Mouse (Mus musculus) liver, adult (tissue): ENCODE results near the gene Mapk8ip1.

Experiments
- GATA4 ChIP-seq: IDR thresholded peaks from 2 replicates; pipeline ENCODE4 v1.6.1; 2014; ENCODE audit warnings: mild to moderate bottlenecking, low read length; ENCODE audit not compliant: insufficient replicate concordance

Gene Mapk8ip1

DNA sequence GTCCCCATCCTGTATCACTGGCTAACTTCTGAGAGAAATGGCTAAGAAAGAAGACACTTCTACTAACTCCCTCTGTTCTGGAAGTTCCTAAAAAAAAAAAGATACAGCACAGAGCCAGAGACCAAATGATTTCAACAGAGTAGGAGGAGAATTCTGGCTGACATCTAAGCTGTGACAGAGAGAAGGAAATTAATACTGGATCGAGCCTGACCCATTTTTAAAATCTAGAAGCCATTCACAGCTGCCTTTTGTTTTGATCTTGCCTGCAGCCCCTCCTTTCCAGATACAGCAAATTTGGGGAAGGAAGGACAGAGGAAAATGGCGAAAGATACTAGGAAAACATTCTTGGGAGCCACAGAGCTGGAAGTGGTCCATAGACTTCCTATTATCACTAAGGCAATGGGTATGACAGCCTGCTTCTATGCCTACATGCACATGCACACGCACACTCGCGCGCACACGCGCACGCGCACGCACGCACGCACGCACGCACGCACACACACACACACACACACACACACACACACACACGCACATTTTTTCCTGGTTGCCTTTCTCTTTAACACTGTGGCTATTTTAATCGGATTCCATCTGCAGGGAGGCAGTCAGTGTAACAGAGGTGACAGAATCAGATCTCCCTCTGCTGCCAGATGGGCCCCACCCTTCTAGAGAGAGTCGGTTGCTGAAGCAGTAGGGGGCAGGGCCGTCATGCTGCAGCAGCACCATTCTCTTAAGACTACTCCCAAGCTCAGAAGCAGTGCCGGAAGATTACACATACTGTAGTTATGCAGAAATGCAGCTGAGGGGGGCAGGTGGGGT is 29.9 kb upstream of the Mapk8ip1 start:
- no peak for TF ChIP-seq GATA4

DNA sequence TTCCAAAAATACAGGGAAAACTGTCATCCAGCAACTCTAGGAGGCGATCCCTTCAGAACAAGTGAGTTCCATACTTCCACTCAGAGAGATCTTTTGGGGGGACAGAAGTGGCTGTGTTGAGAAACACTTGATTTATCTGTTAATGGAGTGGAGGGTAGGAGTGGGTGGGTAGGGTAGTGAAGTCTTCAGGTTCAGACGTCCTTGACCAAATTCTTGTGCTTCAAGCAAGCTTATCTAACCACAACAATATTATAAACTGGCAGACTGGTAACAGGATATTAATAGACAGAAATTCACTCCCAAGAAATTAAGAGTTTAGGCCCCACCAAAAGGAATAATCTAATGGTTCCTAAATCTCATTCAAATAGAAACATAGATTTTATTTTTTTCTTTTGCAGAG is 29.0 kb upstream of the Mapk8ip1 start:
- no peak for TF ChIP-seq GATA4

DNA sequence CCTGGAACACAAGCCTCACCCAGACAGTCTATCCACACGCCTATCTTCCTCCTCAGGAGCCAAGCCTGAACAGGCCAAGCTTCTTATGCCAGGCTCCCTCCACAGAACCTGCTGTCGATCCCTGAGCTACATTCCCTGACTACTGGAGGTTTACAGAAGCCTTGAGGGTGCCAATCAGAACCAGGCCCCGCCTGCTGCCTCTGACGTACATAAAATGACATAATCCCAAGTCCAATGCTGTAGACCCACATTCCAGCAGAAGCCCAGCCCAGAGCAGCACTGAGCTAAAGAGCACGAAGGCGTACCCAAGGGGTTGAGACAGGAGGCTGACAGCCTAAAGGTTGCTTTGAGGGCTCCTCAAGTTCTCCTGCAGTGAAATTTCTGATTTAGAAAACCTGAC is 26.8 kb upstream of the Mapk8ip1 start:
- no peak for TF ChIP-seq GATA4

DNA sequence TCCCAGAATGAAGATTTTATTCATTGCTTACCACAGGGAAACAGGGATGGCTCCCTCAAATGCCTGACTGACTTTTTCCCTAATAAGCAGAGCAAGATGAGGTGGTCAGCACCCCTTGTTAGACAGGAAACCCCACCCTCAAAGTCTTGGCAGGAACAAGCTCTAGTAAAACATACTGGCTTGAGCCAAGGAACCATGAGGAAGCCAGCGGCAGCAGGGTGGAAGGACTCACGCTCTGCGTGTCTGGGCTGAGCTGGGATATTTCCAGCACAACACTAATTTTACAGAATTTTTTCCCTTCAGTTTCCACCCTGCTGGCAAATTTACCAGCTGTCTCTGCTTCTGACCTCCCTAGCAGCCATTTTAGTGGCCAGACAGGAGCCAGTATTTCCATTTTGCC is 25.4 kb upstream of the Mapk8ip1 start:
- TF ChIP-seq GATA4: no peak

DNA sequence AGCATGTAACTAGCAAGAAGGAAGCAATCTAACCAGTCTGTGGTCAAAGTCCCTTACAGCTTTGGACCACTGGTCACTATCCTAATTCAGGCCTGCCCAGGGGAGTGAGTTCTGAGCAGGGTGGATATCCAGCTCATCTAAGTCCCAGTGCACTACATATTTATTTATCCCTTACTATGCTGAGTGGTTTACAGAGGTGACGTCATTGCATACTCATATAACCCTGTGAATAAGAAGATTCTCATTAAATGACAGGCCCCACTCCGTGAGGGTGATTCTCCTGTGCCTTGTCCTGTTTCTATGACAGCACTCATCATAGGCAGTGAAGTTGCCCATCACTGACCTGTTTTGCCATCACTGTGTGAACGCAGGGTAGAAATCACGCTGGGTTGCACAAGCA is 24.3 kb upstream of the Mapk8ip1 start:
- no peak for TF ChIP-seq GATA4

DNA sequence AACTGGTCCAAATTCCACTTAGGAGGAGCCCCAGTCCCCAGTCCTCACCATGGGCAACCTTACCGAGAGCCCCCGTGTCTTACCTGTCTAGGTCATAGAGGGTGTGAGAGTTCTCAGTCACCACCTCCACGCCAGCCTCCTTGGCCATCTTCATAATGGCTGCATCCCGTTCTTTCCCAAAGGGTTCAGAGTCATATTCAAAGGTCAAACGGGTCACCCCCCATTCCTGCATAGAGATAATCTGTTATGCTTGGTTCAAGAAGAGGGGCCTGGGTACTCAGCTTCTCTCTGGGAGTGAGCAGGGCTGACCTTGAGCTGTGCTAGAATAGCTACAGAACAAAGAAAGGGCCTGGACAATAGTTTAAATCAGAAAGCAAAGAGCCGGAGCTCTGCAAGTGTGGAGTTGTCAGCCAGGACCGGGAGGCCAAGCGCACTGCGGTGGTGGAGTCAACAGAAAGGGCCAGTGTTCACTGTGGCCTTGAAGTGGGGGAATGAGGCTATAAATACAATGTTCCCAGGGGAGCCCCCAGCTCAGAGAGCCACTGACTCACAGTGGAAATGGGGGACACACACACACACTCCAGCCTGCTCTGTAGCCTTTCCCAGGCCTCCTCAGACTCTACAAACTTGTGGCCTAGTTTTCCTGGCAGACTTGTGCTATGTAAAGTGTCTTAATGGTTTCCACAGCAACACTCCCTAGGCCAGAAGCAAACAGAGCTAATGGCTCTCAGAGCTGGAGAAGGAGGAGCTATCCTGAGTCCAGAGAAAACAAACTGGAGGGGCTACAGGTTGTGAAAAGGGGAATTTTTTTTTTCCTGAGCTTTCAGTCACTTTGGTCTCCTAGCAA is 23.6 kb upstream of the Mapk8ip1 start:
- TF ChIP-seq GATA4: no peak

DNA sequence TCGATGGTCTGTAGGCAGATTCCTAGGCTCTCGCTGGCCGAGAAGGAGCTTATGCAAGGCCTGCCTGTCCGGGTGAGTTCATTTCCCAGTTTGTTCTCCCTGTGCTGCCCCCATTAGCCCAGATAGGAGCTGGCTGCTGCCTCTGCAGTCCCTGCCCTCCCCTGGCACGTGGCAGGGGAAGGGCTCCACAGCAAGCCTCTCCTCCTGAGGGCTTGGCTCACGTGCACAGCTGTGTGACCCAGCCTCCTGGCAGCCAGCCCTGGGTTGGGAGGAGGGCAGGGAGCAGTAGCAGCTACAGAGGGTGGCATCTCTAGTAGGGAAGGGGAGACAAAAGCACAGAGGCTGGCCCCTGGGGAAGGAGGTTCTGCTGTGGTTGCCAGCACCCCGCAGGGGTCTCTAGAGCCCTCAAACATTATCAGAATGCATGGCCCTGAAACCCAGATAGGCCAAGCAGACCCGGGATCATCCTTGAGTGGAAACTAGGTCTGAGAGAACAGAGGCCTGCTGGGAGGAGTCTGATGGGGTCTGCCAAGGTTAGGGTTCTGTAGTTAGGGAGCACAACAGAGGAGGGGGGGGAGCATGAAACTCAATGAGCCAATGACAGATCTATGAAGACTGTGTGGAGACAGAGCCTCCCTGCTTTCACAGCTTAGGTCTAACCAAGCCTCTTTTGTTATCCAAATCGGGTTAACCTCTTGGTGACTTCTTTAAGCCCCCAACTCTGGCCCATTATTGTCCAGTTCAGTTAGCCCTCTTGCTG is 22.8 kb upstream of the Mapk8ip1 start:
- peak; percentile 77; the same call in 1 of the 2 replicates for TF ChIP-seq GATA4

DNA sequence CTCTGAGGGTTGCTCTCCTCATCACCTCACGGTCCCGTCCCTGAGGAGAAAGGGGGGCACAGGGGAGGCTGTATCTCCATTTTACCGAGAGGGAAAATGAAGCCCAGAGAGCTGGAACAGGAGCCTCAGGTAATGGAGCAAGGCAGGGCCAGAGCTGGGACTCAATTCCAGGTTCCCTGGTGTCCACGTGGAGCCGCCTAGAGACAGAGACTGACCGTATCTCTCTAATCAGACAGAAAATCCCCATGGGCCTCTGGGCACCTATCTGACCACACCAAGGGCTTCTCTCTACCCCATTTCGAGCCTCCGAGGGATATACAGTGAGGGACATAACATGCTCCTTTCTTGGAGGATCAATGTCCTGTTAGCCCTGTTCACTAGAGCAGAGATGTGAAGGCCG is 22.1 kb upstream of the Mapk8ip1 start:
- TF ChIP-seq GATA4: no peak

DNA sequence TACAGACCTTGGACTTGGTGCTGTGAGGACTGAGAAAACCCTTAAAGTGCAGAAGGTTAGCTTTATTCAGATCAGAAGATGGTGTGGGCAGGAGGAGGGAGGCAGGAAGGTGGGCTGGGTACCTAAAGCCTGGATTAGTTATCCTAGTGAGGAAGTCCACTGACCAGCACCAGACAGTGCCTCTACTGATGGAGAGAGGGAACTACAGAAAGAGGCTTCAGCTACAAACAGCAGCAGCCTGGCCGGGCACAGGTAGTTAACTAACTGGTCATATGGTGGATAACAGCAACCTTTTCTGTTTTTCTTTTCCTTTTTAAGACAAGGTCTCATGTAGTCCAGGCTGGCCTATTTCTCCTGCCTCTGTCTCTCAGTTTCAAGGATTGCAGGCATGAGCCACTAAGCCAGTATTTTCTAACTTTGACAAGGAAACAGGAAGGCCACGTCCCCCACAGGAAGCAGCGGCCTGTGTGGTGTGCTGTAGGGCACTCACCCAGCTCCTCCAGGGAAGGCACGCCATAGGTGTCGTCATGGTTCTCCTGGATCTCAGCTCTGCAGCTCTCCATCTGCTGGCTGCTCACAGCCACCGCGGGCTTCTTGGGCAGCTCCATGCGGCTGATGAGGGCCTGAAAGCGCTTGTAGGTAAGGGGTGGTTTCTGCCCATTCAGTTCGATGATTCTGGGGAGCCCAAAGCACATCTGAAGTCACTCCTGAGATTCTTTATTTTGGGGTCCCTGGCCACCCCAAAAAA is 21.5 kb upstream of the Mapk8ip1 start:
- no peak for TF ChIP-seq GATA4

DNA sequence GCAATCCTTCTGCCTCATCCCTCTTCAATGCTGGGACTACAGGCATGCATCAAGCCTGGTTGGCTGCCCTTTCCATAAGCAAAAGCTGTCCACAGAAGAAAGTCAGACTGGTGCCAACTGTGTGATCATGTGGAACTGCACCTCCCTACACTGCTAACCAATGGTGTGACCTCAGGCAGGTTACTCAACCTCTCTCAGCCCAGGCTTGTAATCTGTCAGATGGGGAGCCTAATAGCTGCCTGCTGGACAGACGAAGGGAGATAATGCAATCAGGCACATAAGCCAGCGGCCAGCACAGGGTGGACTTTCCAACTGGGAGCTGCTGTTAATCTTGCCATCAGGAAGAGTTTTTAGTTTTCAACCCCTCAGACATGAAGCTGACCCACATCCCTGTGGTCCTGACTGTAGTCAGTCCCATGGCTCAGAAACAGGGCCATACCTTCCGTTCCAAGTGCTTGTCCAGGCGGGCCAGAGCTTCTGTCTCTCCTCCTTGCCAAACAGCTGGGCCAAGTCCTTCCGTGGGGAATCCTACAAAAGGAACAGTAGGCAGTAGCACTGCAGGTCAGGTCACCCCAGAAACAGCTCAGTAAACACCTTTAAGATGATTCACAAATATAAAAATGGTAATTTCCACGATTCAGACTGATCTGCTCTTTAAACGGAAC is 20.8 kb upstream of the Mapk8ip1 start:
- peak; percentile 69; the same call in 1 of the 2 replicates for TF ChIP-seq GATA4

DNA sequence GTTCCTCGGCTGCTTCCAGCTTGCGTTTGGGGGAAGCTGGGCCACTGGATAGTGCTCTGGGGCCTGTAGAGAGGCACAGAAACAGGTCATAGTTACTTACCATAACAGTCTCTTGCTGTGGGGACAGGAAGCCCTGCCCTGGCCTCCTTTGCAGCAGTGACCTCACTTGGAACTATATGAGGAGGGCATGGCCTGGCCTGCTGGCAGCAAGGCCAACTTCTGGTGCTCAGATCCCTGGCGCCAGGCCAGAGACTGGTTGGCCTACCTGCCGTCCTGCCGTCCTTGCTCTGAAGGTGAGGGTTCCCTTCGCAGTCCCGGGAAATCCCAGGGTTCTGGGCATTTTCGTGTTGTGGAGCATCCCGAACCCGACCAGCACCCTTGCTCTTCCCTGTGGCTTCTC is 10.6 kb upstream of the Mapk8ip1 start:
- no peak for TF ChIP-seq GATA4

DNA sequence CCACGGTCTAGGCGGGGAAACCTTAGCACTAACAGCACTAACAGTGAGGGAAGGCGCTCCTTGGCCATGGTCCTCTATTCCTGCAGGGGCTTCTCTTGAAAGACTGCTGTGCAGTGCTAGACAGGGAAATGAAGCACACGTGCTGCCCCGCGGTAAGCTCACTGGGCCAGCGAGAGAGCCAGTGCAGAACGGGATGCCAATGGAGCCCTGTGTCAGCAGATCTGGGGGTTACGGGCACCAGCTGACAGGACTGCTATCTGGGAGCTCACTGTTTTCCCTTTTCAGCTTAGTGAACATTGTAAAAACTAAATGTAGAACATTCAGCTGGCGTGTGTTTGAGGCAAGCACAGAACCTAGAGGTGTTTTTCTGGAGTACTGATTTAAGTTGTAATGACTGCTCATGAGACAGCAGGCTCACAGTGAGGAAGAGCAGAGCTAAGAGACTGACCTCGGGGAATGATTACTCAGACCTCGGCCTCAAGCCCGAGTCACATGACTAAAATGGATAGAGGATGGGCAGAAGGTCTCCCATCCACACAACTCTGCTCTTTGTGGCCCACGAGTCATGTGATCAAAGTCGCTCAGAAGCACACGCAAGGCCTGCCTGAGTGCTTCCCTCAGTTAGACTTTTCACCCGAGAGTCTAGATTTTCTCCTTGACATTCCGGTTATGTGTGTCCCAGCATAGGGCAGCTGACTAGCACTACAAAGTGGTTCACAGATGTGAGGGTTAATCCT is 7.4 kb upstream of the Mapk8ip1 start:
- no peak for TF ChIP-seq GATA4

DNA sequence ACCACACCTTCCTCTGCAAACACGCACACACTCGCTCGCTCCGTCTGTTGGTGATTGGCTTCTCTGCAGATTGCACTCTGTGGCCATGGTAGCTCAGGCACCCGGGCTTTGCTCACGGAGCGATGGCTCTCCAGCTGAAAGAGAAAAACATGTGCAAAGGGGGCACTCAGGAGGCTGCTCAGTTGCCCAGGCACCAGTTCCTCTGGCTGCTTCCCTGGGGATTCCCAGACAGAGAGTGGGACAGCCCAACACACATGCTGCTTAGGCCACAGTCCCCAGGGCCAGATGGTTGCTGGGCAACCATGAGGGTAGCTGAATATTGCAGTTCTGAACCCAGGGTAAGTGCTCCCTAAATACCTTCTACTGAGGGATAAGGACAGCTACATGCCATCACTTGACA is 4.6 kb upstream of the Mapk8ip1 start:
- no peak for TF ChIP-seq GATA4

DNA sequence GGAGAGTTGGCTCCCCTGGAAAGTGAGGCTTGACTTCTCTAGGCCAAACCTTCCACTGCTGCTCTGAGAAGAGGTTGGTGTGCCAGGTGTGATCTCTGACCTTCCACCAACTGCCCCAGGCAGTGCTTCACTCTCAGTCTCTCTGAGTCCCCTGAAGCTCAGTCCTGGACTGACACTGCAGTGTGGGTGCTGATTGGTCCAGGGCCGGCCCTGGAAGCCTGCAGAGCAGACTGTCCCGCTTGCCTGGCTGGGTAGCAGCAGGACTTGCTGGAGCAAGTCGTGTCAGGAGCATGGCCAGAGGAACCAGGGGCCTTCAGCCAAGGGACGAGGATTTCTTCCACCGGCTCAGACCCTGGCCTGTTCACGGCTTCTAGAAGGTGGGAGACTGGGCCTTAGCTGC is 3.7 kb upstream of the Mapk8ip1 start:
- no peak for TF ChIP-seq GATA4
